Mouse (Mus musculus): ENCODE measurements at regions not wholly inside any gene's neighbourhood (a gene's known extent, or its start where the extent isn't known, plus 50 kb on each side); places are given as distances from the start of the nearest gene placed in this dataset.

GRCm38 (mm10) chr15:11774717-11775116, 132.4 kb downstream of the Npr3 start:
- Histone ChIP-seq H3K27me3 (ENCODE audit: control insufficient read depth, insufficient read depth, insufficient read length) (no peaks in the 10 kb centered on the region), H3K4me3 (ENCODE audit: insufficient read depth, poor library complexity, severe bottlenecking) (no peak overlapping the region), H3ac (ENCODE audit: control insufficient read depth, insufficient read length, low read depth) (no peak overlapping the region), H3K79me2 (ENCODE audit: control insufficient read depth, insufficient read depth) (no peaks in the 10 kb centered on the region), H3K79me3 (ENCODE audit: low read depth) (no peaks in the 10 kb centered on the region), H3K36me3 (ENCODE audit: control insufficient read depth, insufficient read depth) (no peaks in the 10 kb centered on the region)
- TF ChIP-seq USF1 (IDR thresholded peaks at IDR 0.05; ENCODE audit: low read depth), result no peak
- TF ChIP-seq MYOG (IDR thresholded peaks at IDR 0.05; ENCODE audit: control insufficient read depth, extremely low read depth, insufficient read length), result no peak
- no peak for TF ChIP-seq CTCF (IDR thresholded peaks at IDR 0.05; ENCODE audit: control insufficient read depth, insufficient read depth, insufficient read length)
- TF ChIP-seq FOSL1 (IDR thresholded peaks at IDR 0.05; ENCODE audit: insufficient read depth, low read length, poor library complexity, severe bottlenecking), result no peak
- TF ChIP-seq CEBPB (IDR thresholded peaks at IDR 0.05; ENCODE audit: low read depth), result no peak
- TF ChIP-seq MAX (IDR thresholded peaks at IDR 0.05), result no peak
- no peak for TF ChIP-seq MYOD1 (IDR thresholded peaks at IDR 0.05; ENCODE audit: control insufficient read depth, insufficient read length, low read depth)

GRCm38 (mm10) chr15:11770596-11770995, 136.5 kb downstream of the Npr3 start:
- Histone ChIP-seq H3K79me2 (ENCODE audit: control insufficient read depth, insufficient read depth) (no peaks in the 10 kb centered on the region), H3ac (ENCODE audit: control insufficient read depth, insufficient read length, low read depth) (no peak overlapping the region), H3K27me3 (ENCODE audit: control insufficient read depth, insufficient read depth, insufficient read length) (no peaks in the 10 kb centered on the region), H3K4me3 (ENCODE audit: insufficient read depth, poor library complexity, severe bottlenecking) (no peak overlapping the region), H3K79me3 (ENCODE audit: low read depth) (no peaks in the 10 kb centered on the region), H3K36me3 (ENCODE audit: control insufficient read depth, insufficient read depth) (no peaks in the 10 kb centered on the region)
- TF ChIP-seq MAX (IDR thresholded peaks at IDR 0.05) (no peak), MYOD1 (IDR thresholded peaks at IDR 0.05; ENCODE audit: control insufficient read depth, insufficient read length, low read depth) (no peak)

GRCm38 (mm10) chr15:11757963-11758362, 149.1 kb downstream of the Npr3 start:
- H3K79me2 ChIP-seq (ENCODE audit: control insufficient read depth, insufficient read depth), result no peaks in the 10 kb centered on the region
- H3K4me3 ChIP-seq (ENCODE audit: insufficient read depth, poor library complexity, severe bottlenecking), result no peak overlapping the region
- no peaks in the 10 kb centered on the region for H3K36me3 ChIP-seq (ENCODE audit: control insufficient read depth, insufficient read depth)
- TF ChIP-seq USF1 (IDR thresholded peaks at IDR 0.05; ENCODE audit: low read depth) (no peak), MYOG (IDR thresholded peaks at IDR 0.05; ENCODE audit: control insufficient read depth, extremely low read depth, insufficient read length) (no peak), MYOD1 (IDR thresholded peaks at IDR 0.05; ENCODE audit: control insufficient read depth, insufficient read length, low read depth) (no peak), MAX (IDR thresholded peaks at IDR 0.05) (no peak), FOSL1 (IDR thresholded peaks at IDR 0.05; ENCODE audit: insufficient read depth, low read length, poor library complexity, severe bottlenecking) (no peak), CTCF (IDR thresholded peaks at IDR 0.05; ENCODE audit: control insufficient read depth, insufficient read depth, insufficient read length) (no peak), CEBPB (IDR thresholded peaks at IDR 0.05; ENCODE audit: low read depth) (no peak)
- H3K27me3 ChIP-seq (ENCODE audit: control insufficient read depth, insufficient read depth, insufficient read length), result no peaks in the 10 kb centered on the region
- H3K79me3 ChIP-seq (ENCODE audit: low read depth), result no peaks in the 10 kb centered on the region
- H3ac ChIP-seq (ENCODE audit: control insufficient read depth, insufficient read length, low read depth), result no peak overlapping the region

- Histone ChIP-seq H3K79me3 (ENCODE audit: low read depth) (no peaks in the 10 kb centered on the region), H3K36me3 (ENCODE audit: control insufficient read depth, insufficient read depth) (no peaks in the 10 kb centered on the region), H3K79me2 (ENCODE audit: control insufficient read depth, insufficient read depth) (no peaks in the 10 kb centered on the region), H3K4me3 (ENCODE audit: insufficient read depth, poor library complexity, severe bottlenecking) (no peak overlapping the region), H3K27me3 (ENCODE audit: control insufficient read depth, insufficient read depth, insufficient read length) (no peaks in the 10 kb centered on the region), H3ac (ENCODE audit: control insufficient read depth, insufficient read length, low read depth) (no peak overlapping the region)
- TF ChIP-seq USF1 (IDR thresholded peaks at IDR 0.05; ENCODE audit: low read depth), result no peak
- TF ChIP-seq MYOD1 (IDR thresholded peaks at IDR 0.05; ENCODE audit: control insufficient read depth, insufficient read length, low read depth), result no peak
- TF ChIP-seq MAX (IDR thresholded peaks at IDR 0.05), result no peak
Observed at GRCm38 (mm10) chr15:11756786-11757185, 150.3 kb downstream of the Npr3 start.

- no peaks in the 10 kb centered on the region for H3K27me3 ChIP-seq (ENCODE audit: control insufficient read depth, insufficient read depth, insufficient read length)
- TF ChIP-seq MYOG (IDR thresholded peaks at IDR 0.05; ENCODE audit: control insufficient read depth, extremely low read depth, insufficient read length) (no peak), CTCF (IDR thresholded peaks at IDR 0.05; ENCODE audit: control insufficient read depth, insufficient read depth, insufficient read length) (peak; percentile 62), CEBPB (IDR thresholded peaks at IDR 0.05; ENCODE audit: low read depth) (no peak), FOSL1 (IDR thresholded peaks at IDR 0.05; ENCODE audit: insufficient read depth, low read length, poor library complexity, severe bottlenecking) (no peak), MAX (IDR thresholded peaks at IDR 0.05) (no peak), MYOD1 (IDR thresholded peaks at IDR 0.05; ENCODE audit: control insufficient read depth, insufficient read length, low read depth) (no peak), USF1 (IDR thresholded peaks at IDR 0.05; ENCODE audit: low read depth) (no peak)
- H3K4me3 ChIP-seq (ENCODE audit: insufficient read depth, poor library complexity, severe bottlenecking), result no peak overlapping the region
- no peak overlapping the region for H3ac ChIP-seq (ENCODE audit: control insufficient read depth, insufficient read length, low read depth)
- H3K79me2 ChIP-seq (ENCODE audit: control insufficient read depth, insufficient read depth), result no peaks in the 10 kb centered on the region
- no peaks in the 10 kb centered on the region for H3K36me3 ChIP-seq (ENCODE audit: control insufficient read depth, insufficient read depth)
- H3K79me3 ChIP-seq (ENCODE audit: low read depth), result no peaks in the 10 kb centered on the region
Observed at GRCm38 (mm10) chr15:11753216-11753615, 153.9 kb downstream of the Npr3 start.

GRCm38 (mm10) chr15:11750893-11751292, 156.2 kb downstream of the Npr3 start:
- no peak for TF ChIP-seq MYOD1 (IDR thresholded peaks at IDR 0.05; ENCODE audit: control insufficient read depth, insufficient read length, low read depth)
- no peak for TF ChIP-seq MYOG (IDR thresholded peaks at IDR 0.05; ENCODE audit: control insufficient read depth, extremely low read depth, insufficient read length)
- no peak for TF ChIP-seq USF1 (IDR thresholded peaks at IDR 0.05; ENCODE audit: low read depth)
- TF ChIP-seq MAX (IDR thresholded peaks at IDR 0.05), result no peak
- no peak for TF ChIP-seq CEBPB (IDR thresholded peaks at IDR 0.05; ENCODE audit: low read depth)
- no peak for TF ChIP-seq CTCF (IDR thresholded peaks at IDR 0.05; ENCODE audit: control insufficient read depth, insufficient read depth, insufficient read length)
- no peak for TF ChIP-seq FOSL1 (IDR thresholded peaks at IDR 0.05; ENCODE audit: insufficient read depth, low read length, poor library complexity, severe bottlenecking)
- Histone ChIP-seq H3ac (ENCODE audit: control insufficient read depth, insufficient read length, low read depth) (no peak overlapping the region), H3K36me3 (ENCODE audit: control insufficient read depth, insufficient read depth) (no peaks in the 10 kb centered on the region), H3K27me3 (ENCODE audit: control insufficient read depth, insufficient read depth, insufficient read length) (no peaks in the 10 kb centered on the region), H3K79me3 (ENCODE audit: low read depth) (no peaks in the 10 kb centered on the region), H3K79me2 (ENCODE audit: control insufficient read depth, insufficient read depth) (no peaks in the 10 kb centered on the region), H3K4me3 (ENCODE audit: insufficient read depth, poor library complexity, severe bottlenecking) (no peak overlapping the region)

Measured in C2C12 (cell line).